Mouse (Mus musculus): ENCODE results near the gene Gm21974. TPM values are rescaled to one million over a fixed set of nuclear protein-coding genes. Genes with fewer than 3 reads are reported as not detected.
"Not testable (repeated sequence)": the region's sequence is repeated elsewhere in the genome, so short reads cannot be mapped to it uniquely, and the experiment has no call there.

Gene Gm21974
- total and polyA plus RNA-seq, 3 experiments: not detected

DNA sequence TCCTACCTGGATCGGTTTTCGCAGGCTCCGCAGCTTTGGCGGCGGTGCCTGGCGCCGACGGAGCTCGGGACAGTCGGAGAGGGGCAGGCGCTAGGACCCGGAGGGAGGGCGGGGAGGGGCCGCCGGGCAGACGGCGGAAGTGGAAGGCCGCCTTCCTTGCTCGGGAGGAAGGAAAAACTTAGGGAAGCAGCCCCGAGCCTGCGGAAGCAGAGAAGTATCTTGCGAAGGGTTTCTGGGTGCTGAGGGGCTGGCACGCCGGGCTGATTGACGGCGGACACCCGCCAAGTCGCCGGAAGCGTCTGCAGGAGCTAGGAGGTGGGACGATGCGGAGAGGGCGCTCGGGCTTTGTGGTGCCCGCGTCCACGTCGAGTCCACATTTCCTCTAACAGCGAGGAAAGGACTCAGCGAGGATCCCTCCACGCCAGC lies 19.2 kb downstream of the Gm21974 start, which contains the start of gene Zfp646:
Gene Zfp646, plus strand, starts transcription at position 181 of the 426 bp plus-strand sequence.
- DNase-seq: peak; percentile 88

GRCm38 (mm10) chr7:127875627-127876001 lies 19.6 kb downstream of the Gm21974 start:
- DNase-seq: peak; percentile 95

- no peak for DNase-seq
Measured at GRCm38 (mm10) chr7:127874812-127875626, 20.2 kb downstream of the Gm21974 start.

GRCm38 (mm10) chr7:127870136-127870821 lies 25.0 kb downstream of the Gm21974 start:
- DNase-seq: no peak

DNA sequence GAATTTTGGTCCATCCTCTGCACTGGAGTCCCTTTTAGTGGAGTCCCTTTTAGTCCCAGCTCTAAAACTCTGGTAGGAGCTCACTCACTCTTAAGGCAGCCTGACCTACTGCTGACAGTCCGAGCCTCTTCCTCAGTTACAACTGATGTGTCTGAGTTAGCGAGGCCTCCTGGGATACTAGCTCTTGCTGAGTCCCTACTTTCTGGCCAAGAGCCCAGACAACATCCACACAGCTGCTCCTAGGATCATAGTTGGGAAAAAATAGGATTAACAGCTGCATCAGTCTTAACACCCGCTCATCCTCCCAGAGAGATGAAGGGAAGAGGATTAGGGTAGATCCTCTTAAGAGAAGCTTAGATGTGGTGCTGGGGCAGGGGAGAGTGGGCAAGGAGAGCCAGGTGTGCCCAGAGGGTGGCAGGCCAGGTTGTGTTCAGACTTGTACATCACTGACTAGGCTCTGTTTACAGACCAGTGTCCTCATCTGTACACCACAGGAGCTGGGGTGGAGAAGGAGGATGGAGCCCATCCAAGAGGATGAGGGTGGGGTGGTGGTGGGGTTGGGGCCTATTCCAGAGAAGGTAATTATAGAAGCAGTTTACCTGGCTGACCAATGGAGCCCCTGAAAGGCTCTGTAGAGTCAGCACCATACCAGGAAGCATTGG lies 26.0 kb downstream of the Gm21974 start:
- no peak for DNase-seq

GRCm38 (mm10) chr7:127867641-127868040 lies 27.6 kb downstream of the Gm21974 start:
- DNase-seq: no peak

DNA sequence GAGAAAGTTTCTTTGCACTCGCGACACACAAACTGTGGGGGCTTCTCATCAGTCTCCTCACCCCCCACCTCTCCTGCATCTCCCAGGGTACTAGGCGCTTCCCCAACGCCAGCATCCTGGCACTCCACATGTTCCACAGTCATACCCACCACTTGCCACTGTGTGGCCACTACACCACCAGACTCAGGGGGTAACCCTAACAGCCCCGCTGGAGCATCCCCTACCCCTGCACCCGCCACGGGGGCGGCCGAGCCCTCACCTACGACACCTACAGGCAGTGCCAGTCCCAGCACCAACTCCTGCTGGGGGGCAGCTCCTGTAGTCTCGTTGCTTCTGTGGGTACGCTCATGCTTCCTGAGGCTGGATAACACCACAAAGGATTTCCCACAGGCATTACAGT lies 28.8 kb downstream of the Gm21974 start:
- no peak for DNase-seq

DNA sequence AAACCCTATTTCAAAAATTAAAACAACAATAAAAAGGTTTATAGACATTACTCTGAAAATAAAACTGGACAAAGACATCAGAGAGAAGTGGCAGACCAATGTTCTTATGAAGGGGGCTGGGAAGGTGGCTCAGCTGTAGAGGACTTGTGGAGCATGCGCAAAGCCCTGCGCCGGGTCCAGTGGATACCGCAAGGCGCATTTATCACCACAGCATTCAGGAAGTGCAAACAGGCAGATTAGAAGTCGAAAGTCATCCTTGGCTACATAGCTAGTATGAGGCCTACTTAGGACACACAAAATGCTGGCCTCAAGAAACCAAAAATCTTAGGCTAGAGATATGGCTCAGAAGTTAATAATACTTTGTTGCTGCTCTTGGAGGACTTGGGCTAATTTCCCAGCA lies 37.0 kb downstream of the Gm21974 start:
- DNase-seq: no peak

DNA sequence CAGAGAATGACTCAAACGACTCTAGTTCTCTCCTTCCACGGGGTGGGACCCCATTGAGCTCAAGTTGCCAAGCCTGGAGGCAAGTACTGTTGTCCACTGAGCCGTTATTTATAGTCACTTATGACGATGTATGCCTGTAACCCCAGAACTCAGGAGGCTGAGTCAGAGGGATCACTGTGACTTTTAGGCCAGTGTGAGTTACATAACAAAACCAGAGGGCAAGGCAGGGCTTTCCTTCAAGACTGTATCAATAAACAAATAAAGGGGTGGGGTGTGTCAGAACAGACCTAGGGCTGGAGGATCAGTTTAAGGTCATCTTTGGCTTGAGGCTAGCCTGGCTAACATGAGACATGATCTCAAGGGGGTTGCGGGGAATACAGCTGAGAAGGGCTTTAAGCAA lies 44.3 kb downstream of the Gm21974 start:
- DNase-seq: peak; percentile 24

DNA sequence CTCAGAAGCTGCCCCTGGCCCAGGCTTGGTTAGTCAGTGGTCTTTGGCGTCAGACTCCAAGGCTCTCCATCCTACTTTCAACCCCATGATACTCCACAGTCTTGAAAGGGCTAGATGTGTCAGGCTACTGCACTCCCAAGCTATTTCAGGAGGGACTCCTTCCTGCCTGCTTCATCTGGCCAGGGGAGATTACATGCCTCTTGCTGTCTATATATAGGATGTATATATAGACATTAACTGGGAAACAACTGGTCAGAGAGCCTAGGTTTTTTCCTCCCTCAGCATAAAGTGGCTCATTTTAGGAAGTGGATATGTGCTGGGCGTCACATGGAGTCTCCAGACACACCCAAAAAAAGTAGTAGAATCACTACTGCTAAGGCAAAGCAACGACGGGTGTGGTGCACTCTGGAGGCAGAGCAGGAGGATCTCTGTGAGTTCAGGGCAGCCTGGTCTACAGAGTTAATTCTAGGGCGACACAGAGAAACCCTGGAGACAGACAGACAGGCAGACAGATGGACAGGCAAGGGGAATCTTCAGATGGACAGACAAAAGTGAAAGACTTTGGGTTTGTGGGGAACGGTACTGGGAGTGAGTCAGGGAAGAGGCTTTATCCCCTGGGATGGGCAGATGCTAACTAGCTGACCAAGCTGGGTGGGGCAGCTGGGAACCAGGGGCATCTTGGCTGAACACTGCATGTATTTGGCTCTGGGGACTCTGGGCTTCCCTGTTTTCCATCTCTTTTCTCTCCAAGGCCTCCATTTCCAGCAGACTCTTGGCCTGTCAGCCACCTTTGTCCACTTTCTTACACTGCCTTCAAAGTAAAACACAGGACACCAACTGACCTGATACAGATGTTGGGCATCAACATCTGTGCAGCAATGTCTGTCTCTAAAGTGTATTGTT lies 45.0 kb downstream of the Gm21974 start:
- DNase-seq: no peak

GRCm38 (mm10) chr7:127842001-127842718 lies 53.1 kb downstream of the Gm21974 start:
- DNase-seq: peak; percentile 87

- peak; percentile 97 for DNase-seq
Measured at GRCm38 (mm10) chr7:127841340-127842000, 53.8 kb downstream of the Gm21974 start.

GRCm38 (mm10) chr7:127840886-127841285 lies 54.4 kb downstream of the Gm21974 start:
- peak; percentile 62 for DNase-seq

DNA sequence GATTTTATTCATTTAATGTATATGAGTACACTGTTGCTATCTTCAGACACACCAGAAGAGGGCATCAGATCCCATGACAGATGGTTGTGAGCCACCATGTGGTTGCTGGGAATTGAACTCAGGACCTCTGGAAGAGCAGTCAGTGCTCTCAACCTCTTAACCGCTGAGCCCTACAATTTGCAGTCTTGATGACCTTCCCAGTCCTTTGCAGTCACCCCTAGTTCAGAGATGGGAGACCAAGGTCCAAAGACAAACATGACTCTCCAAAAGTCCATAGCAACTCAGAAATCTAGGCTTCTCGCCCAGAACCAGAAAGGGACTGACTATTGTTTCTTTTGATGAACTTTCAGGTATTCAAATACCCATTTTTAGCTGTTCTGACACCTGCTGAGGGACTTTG lies 55.2 kb downstream of the Gm21974 start:
- not testable (repeated sequence) for DNase-seq

DNA sequence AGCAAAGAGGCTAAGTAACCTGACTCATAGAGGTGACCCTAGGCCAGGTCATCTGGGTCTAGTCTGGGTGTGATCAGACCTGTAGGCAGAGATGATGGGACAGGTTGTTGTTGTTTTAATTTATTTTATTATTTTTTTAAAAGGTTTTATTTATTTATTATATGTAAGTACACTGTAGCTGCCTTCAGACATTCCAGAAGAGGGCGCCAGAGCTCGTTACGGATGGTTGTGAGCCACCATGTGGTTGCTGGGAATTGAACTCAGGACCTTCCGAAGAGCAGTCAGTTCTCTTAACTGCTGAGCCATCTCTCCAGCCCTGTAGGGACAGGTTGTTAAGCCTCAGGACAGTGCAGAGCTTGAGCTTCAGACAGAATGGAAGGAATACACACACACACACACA lies 57.4 kb downstream of the Gm21974 start:
- not testable (repeated sequence) for DNase-seq

DNA sequence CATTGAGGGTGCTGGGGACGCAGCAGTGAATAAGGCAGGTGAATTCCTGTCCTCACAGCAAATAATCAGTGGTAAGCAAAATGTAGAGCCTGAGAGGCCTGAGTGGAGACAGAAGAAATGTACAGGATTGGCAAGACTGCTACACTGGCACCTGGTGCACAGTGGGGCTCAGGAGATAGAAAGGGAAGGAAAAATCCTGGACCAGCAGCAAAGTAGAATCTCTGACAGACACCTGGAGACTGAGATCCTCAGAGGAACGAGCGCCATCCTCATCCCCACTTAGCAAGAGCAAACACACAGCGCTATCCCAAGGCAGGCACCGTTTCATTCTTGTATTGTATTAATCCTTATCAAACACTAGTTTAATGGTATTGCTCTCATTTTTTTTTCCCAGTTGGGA lies 57.8 kb downstream of the Gm21974 start:
- no peak for DNase-seq
